Mouse (Mus musculus) mouse trophoblast stem cell (cell line): Measurements from ENCODE around the gene Ube2cbp.

Source experiments
- in situ Hi-C, 2 experiments: fragments of 300-500 bp; cut with MseI, MboI; formaldehyde crosslinking; loops; 2 replicates in 1 of 2; 3 replicates in 1 of 2; pipeline ENCODE4 v1.15.1; 2025

Gene Ube2cbp

GRCm38 (mm10) chr9:86464151-86465105 lies at the start of gene Ube2cbp:
Gene Ube2cbp (minus strand): TSS chr9:86464950.
- in situ Hi-C loops = loop anchor here (5.0 to 10.0 kb wide), 2 partner anchors 108 to 110 kb away; partner anchors contain the start of genes Pgm3 (in 2 of the 2) and Rwdd2a (in 2 of the 2)

- in situ Hi-C loops = no loop called here
Measured at GRCm38 (mm10) chr9:86514390-86514789, 49.6 kb upstream of the Ube2cbp start.

GRCm38 (mm10) chr9:86513733-86514132 lies 49.0 kb upstream of the Ube2cbp start:
- in situ Hi-C loops = no loop called here

- in situ Hi-C loops = no loop called here
Measured at GRCm38 (mm10) chr9:86507437-86507836, 42.7 kb upstream of the Ube2cbp start.

- in situ Hi-C loops = no loop called here
Measured at GRCm38 (mm10) chr9:86499083-86499482, 34.3 kb upstream of the Ube2cbp start.

GRCm38 (mm10) chr9:86496261-86496660 lies 31.5 kb upstream of the Ube2cbp start:
- in situ Hi-C loops = no loop called here

- in situ Hi-C loops = no loop called here
Measured at GRCm38 (mm10) chr9:86491740-86492139, 27.0 kb upstream of the Ube2cbp start.

GRCm38 (mm10) chr9:86482236-86482635 lies 17.5 kb upstream of the Ube2cbp start:
- in situ Hi-C loops = no loop called here

GRCm38 (mm10) chr9:86478414-86479093 lies 13.8 kb upstream of the Ube2cbp start:
- in situ Hi-C loops = no loop called here

- in situ Hi-C loops = no loop called here
Measured at GRCm38 (mm10) chr9:86476763-86477162, 12.0 kb upstream of the Ube2cbp start.

GRCm38 (mm10) chr9:86475956-86476355 lies 11.2 kb upstream of the Ube2cbp start:
- in situ Hi-C loops = no loop called here

- in situ Hi-C loops = loop anchor here (5.0 to 10.0 kb wide), 2 partner anchors 105 to 108 kb away; partner anchors contain the start of genes Pgm3 (in 2 of the 2) and Rwdd2a (in 2 of the 2)
Measured at GRCm38 (mm10) chr9:86466990-86467870, 2.5 kb upstream of the Ube2cbp start, which contains the start of gene Dop1a. Gene Dop1a (plus strand): TSS chr9:86467154.

GRCm38 (mm10) chr9:86453626-86454025 lies 11.1 kb downstream of the Ube2cbp start:
- in situ Hi-C loops = loop anchor here in 1 of 2 experiments (5.0 to 10.0 kb wide), 2 partner anchors 589 to 676 kb away; no protein-coding TSS in a partner anchor

- in situ Hi-C loops = loop anchor here in 1 of 2 experiments (5.0 to 10.0 kb wide), 2 partner anchors 587 to 674 kb away; no protein-coding TSS in a partner anchor
Measured at GRCm38 (mm10) chr9:86451617-86452016, 13.1 kb downstream of the Ube2cbp start.

- in situ Hi-C loops = loop anchor here in 1 of 2 experiments (5.0 to 10.0 kb wide), 2 partner anchors 586 to 674 kb away; no protein-coding TSS in a partner anchor
Measured at GRCm38 (mm10) chr9:86451094-86451493, 13.7 kb downstream of the Ube2cbp start.

GRCm38 (mm10) chr9:86449581-86449980 lies 15.2 kb downstream of the Ube2cbp start:
- in situ Hi-C loops = loop anchor here in 1 of 2 experiments (10.0 kb wide), 1 partner anchor 675 kb away; no protein-coding TSS in a partner anchor

- in situ Hi-C loops = loop anchor here in 1 of 2 experiments (10.0 kb wide), 1 partner anchor 673 kb away; no protein-coding TSS in a partner anchor
Measured at GRCm38 (mm10) chr9:86447431-86447830, 17.3 kb downstream of the Ube2cbp start.

GRCm38 (mm10) chr9:86446847-86447246 lies 17.9 kb downstream of the Ube2cbp start:
- in situ Hi-C loops = loop anchor here in 1 of 2 experiments (10.0 kb wide), 1 partner anchor 672 kb away; no protein-coding TSS in a partner anchor

GRCm38 (mm10) chr9:86442248-86442647 lies 22.5 kb downstream of the Ube2cbp start:
- in situ Hi-C loops = loop anchor here in 1 of 2 experiments (10.0 kb wide), 1 partner anchor 667 kb away; no protein-coding TSS in a partner anchor

GRCm38 (mm10) chr9:86438337-86439009 lies 26.3 kb downstream of the Ube2cbp start:
- in situ Hi-C loops = no loop called here
